Mouse (Mus musculus): ENCODE results near the gene Bend6. TPM values are rescaled to one million over a fixed set of nuclear protein-coding genes. Genes with fewer than 3 reads are reported as not detected.
A peak's percentile ranks its signal among the peaks of the same experiment; 100 is the strongest.

The Bend6 gene
- polyA plus RNA-seq, 1 experiment = 6.9 TPM

DNA sequence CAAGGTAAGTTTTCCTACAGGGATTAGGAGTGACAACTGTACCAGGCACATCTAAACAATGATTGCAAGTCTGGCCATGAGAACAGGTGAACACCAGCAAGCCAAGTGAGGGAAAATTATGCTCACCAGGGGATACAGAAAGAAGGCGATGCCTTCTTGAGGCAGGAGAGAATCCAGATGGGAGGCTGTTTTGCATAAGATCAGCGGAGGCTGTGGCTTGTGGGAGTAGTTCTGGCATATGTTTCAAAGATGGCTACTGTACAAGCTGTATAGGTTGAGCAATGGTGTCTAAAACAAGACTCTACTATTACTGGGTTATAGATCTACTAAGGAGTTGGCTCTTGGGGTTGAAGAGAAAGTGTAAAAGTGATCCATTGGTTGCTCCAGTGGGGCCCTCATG, 89.7 kb downstream of the Bend6 start:
- H3K36me3 ChIP-seq (ENCODE audit: control insufficient read depth, insufficient read depth, low read length, poor library complexity, severe bottlenecking) = peaks cover 3% of the 10 kb centered on the region; the same call in 1 of the 2 replicates
- TF ChIP-seq POLR2A (IDR thresholded peaks at IDR 0.05; ENCODE audit: insufficient read depth, low read length) = no peak
- no peak for TF ChIP-seq EP300 (IDR thresholded peaks at IDR 0.05; ENCODE audit: insufficient read depth, low read depth, low read length)
- no peak for TF ChIP-seq CTCF (IDR thresholded peaks at IDR 0.05; ENCODE audit: low read depth, low read length)
- H3K27ac ChIP-seq (ENCODE audit: insufficient read depth, low read length) = no peak overlapping the region
- no peaks in the 10 kb centered on the region for H3K9me3 ChIP-seq (replicated peaks; ENCODE audit: control insufficient read depth, insufficient read depth, low read length, poor library complexity, severe bottlenecking)
- H3K9ac ChIP-seq (ENCODE audit: low read depth, poor library complexity, severe bottlenecking) = no peak overlapping the region
- H3K4me3 ChIP-seq (ENCODE audit: low read depth, low read length) = no peak overlapping the region
- no peaks in the 10 kb centered on the region for H3K4me1 ChIP-seq (ENCODE audit: control insufficient read depth, insufficient read depth, low read length)
- no peaks in the 10 kb centered on the region for H3K27me3 ChIP-seq (ENCODE audit: control insufficient read depth, insufficient read depth, low read length, poor library complexity, severe bottlenecking)

- no peaks in the 10 kb centered on the region for H3K9me3 ChIP-seq (replicated peaks; ENCODE audit: control insufficient read depth, insufficient read depth, low read length, poor library complexity, severe bottlenecking)
- no peak for TF ChIP-seq CTCF (IDR thresholded peaks at IDR 0.05; ENCODE audit: low read depth, low read length)
- peak; percentile 52 for TF ChIP-seq POLR2A (IDR thresholded peaks at IDR 0.05; ENCODE audit: insufficient read depth, low read length)
- peak within 1 kb of the TSS; percentile 97 for H3K9ac ChIP-seq (ENCODE audit: low read depth, poor library complexity, severe bottlenecking)
Observed at GRCm38 (mm10) chr1:33813868-33814794, 93.5 kb downstream of the Bend6 start, which contains the start of gene Zfp451. Gene Zfp451 (minus strand): TSS chr1:33814595.

GRCm38 (mm10) chr1:33813495-33813867, 94.1 kb downstream of the Bend6 start:
- Histone ChIP-seq H3K9me3 (replicated peaks; ENCODE audit: control insufficient read depth, insufficient read depth, low read length, poor library complexity, severe bottlenecking) (no peaks in the 10 kb centered on the region), H3K27ac (ENCODE audit: insufficient read depth, low read length) (no peak overlapping the region), H3K9ac (ENCODE audit: low read depth, poor library complexity, severe bottlenecking) (peak overlapping the region; percentile 97), H3K4me3 (ENCODE audit: low read depth, low read length) (peak overlapping the region; percentile 97), H3K4me1 (ENCODE audit: control insufficient read depth, insufficient read depth, low read length) (no peaks in the 10 kb centered on the region), H3K36me3 (ENCODE audit: control insufficient read depth, insufficient read depth, low read length, poor library complexity, severe bottlenecking) (peaks cover 21% of the 10 kb centered on the region), H3K27me3 (ENCODE audit: control insufficient read depth, insufficient read depth, low read length, poor library complexity, severe bottlenecking) (no peaks in the 10 kb centered on the region)
- TF ChIP-seq POLR2A (IDR thresholded peaks at IDR 0.05; ENCODE audit: insufficient read depth, low read length) (no peak), CTCF (IDR thresholded peaks at IDR 0.05; ENCODE audit: low read depth, low read length) (no peak), EP300 (IDR thresholded peaks at IDR 0.05; ENCODE audit: insufficient read depth, low read depth, low read length) (no peak)

More at GRCm38 (mm10) chr1:33813868-33814794, 93.5 kb downstream of the Bend6 start, which contains the start of gene Zfp451:
- Histone ChIP-seq H3K27ac (ENCODE audit: insufficient read depth, low read length) (no peak within 1 kb of the TSS; the same call in 1 of the 2 replicates), H3K36me3 (ENCODE audit: control insufficient read depth, insufficient read depth, low read length, poor library complexity, severe bottlenecking) (peaks cover 18% of the 10 kb centered on the region), H3K4me1 (ENCODE audit: control insufficient read depth, insufficient read depth, low read length) (no peaks in the 10 kb centered on the region), H3K27me3 (ENCODE audit: control insufficient read depth, insufficient read depth, low read length, poor library complexity, severe bottlenecking) (no peaks in the 10 kb centered on the region), H3K4me3 (ENCODE audit: low read depth, low read length) (peak within 1 kb of the TSS; percentile 97)

- no peak for TF ChIP-seq EP300 (IDR thresholded peaks at IDR 0.05; ENCODE audit: insufficient read depth, low read depth, low read length)
- TF ChIP-seq CTCF (IDR thresholded peaks at IDR 0.05; ENCODE audit: low read depth, low read length) = no peak
- TF ChIP-seq POLR2A (IDR thresholded peaks at IDR 0.05; ENCODE audit: insufficient read depth, low read length) = no peak
- Histone ChIP-seq H3K36me3 (ENCODE audit: control insufficient read depth, insufficient read depth, low read length, poor library complexity, severe bottlenecking) (peaks cover 48% of the 10 kb centered on the region), H3K4me3 (ENCODE audit: low read depth, low read length) (no peak overlapping the region)
Observed at GRCm38 (mm10) chr1:33803323-33803722, 104.3 kb downstream of the Bend6 start.

More at GRCm38 (mm10) chr1:33803323-33803722, 104.3 kb downstream of the Bend6 start:
- Histone ChIP-seq H3K9ac (ENCODE audit: low read depth, poor library complexity, severe bottlenecking) (no peak overlapping the region), H3K9me3 (replicated peaks; ENCODE audit: control insufficient read depth, insufficient read depth, low read length, poor library complexity, severe bottlenecking) (peaks cover 4% of the 10 kb centered on the region; the same call in 1 of the 2 replicates), H3K27me3 (ENCODE audit: control insufficient read depth, insufficient read depth, low read length, poor library complexity, severe bottlenecking) (no peaks in the 10 kb centered on the region), H3K4me1 (ENCODE audit: control insufficient read depth, insufficient read depth, low read length) (peaks cover 2% of the 10 kb centered on the region), H3K27ac (ENCODE audit: insufficient read depth, low read length) (no peak overlapping the region)

Other genes starting within 250 kb of the Bend6 start
- 38.4 and 39.3 TPM in 2 replicates for gene Prim2, start 238.0 kb downstream of the Bend6 start, polyA plus RNA-seq (2011; ENCODE audit: insufficient read depth, insufficient read length, low read depth, missing spikeins)
- gene Rab23, start 187.9 kb downstream of the Bend6 start, polyA plus RNA-seq (2011; ENCODE audit: insufficient read depth, insufficient read length, low read depth, missing spikeins) = 43.6 and 46.8 TPM in 2 replicates
- gene Bag2, start 150.0 kb downstream of the Bend6 start, polyA plus RNA-seq (2011; ENCODE audit: insufficient read depth, insufficient read length, low read depth, missing spikeins) = 14.6 and 17.1 TPM in 2 replicates
- gene Zfp451, start 93.2 kb downstream of the Bend6 start, polyA plus RNA-seq (2011; ENCODE audit: insufficient read depth, insufficient read length, low read depth, missing spikeins) = 72.4 and 73.2 TPM in 2 replicates
- 287 and 296 TPM in 2 replicates for gene Dst, start 409 bp upstream of the Bend6 start, polyA plus RNA-seq (2011; ENCODE audit: insufficient read depth, insufficient read length, low read depth, missing spikeins)